Mouse (Mus musculus) right cerebral cortex, postnatal 4 days (tissue): ENCODE measurements around the gene Iffo1.

Source experiments
- DNase-seq: peaks from one replicate; pipeline ENCODE4 v3.0.0-alpha.2; 2022

The Iffo1 gene

DNA sequence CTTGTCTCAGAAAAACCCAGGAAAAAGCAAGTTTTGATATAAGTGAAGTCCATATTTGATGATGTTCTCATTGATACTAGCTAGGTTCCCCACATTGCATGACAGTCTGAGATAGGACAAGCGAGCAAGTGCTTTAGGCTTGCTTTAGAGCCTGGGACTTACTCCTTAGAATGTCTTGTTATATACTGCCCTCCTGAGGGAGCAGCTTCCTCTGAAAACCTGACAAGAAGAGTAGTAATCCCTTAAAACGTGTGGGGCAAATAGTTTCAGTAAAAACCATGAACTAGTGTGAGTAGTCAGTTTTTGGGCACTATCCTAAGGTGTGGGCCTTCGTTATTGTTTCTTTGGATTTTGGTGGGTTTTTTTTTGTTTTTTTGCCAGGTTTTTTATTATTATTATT is 1.9 kb upstream of the Iffo1 start:
- DNase-seq: no peak

DNA sequence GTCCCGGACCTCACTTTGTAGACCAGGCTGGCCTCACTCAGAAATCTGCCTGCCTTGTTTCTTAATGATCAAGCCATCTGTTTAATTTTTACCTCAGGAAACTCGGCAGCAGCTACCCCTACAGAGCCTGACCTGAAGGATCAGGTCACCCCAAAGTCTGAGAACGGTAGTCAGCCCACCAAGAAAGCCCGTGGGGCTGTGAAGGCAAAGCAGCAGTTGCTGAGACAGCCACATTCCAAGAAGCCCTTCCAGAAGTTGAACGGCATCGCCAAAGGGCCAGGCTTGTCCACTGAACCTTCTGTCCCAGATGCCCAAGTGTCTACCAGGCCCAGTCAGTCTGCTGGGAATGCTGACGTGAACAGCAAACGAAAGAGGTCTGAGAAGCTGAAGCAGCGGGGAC is 1.1 kb upstream of the Iffo1 start:
- no peak for DNase-seq

DNA sequence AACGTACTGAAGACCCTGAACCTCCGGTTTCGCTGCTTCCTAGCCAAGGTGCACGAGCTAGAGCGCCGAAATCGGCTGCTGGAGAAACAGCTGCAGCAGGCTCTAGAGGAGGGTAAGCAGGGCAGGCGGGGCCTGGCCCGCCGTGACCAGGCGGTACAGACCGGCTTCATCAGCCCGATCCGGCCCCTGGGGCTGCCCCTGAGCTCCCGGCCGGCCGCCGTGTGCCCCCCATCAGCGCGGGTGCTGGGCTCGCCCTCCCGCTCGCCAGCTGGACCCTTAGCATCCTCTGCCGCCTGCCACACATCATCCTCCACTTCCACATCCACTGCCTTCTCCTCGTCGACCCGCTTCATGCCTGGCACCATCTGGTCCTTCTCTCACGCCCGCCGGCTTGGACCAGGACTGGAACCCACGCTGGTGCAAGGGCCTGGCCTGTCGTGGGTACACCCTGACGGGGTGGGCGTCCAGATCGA is 474 bp downstream of the Iffo1 start:
- peak; percentile 34 for DNase-seq

DNA sequence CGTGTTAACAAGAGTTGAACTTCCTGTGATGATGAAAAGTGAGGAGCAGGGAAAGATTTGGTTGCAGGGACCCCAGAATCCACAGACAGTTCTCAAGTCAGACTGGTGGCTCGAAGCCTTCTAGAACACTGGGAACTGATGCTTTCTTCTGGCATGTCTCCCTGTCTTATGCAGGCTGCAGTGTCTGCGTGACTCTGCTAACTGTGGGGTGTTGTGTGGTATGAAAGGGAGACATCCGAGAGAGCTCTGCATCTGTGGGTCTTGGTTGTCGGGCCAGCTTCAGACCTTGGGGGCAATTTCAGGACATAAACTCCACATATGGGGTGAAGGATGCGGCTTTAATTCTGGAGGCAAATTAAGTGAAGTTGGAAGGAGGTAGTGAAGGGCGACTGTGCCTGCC is 1.1 kb downstream of the Iffo1 start:
- DNase-seq: no peak

DNA sequence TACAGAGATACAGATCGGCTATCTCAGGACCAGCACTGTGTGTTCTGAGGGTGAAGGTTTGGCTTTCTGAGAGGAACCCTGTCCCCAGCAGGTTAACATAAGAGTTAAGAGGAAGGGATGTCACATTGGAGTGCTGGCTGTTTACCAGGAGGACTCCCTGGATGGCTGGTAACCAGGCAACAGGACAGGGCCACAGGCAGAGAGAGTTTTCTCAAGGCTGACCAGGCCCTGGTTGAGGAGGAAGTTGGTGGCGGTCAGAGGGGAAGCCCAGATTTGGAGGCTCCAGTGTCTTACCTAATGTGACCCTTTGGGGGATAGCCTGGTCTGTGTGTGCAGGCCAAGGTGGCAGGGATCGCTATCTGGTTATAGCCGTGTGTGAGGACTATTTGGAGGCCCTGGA is 1.8 kb downstream of the Iffo1 start:
- no peak for DNase-seq

DNA sequence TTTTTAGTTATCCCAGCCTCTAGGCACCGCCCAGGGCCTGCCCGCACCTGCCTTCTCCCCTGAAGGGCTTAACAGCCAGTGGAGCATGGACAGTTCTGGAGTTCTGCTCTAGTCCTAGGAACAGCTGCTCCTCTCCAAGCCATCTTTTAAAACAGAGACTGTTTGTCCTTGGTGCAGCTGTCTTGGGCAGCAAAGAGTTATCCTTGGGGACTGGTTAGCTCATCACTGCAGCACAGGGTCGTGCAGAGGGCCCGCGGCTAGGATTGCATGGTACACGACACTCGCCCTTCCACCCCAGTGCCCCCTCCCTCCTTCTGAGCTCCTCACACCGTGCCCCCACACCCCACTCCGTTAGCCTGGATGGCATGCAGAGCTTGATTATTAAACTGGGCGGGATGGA is 2.3 kb downstream of the Iffo1 start:
- DNase-seq: no peak

GRCm38 (mm10) chr6:125148251-125148925 is 3.3 kb downstream of the Iffo1 start:
- no peak for DNase-seq

DNA sequence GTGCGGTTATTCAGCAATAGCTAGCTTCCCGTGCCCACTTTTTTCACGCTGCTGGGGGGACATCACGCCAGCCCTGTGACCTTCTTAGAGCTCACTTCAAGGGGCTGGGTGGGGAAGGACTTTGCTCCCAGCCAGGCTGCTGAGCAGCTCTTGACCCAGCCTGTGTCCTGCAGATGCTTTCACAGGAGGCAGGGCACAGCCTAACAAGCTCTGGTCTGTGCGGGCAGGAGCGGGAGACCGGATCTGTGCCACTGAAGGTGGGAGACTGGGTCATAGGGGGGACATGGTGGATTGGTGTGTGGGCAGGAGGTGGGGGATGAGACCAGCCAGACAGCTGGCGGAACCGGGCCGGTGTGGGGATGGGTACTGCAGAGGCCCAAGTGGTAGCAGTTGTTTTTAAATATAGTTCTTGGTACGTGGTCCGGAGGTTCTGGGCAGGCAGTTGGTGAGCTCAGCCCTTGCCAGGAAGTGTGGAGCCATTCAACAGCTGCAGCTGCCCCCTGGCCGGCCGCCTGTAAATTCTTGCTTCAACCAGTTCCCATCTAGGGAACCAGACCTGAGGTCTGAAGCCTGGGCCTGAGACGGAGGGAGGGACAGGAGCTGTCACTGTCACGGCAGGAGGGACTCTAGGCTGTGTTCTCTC is 4.0 kb downstream of the Iffo1 start:
- peak; percentile 49 for DNase-seq

DNA sequence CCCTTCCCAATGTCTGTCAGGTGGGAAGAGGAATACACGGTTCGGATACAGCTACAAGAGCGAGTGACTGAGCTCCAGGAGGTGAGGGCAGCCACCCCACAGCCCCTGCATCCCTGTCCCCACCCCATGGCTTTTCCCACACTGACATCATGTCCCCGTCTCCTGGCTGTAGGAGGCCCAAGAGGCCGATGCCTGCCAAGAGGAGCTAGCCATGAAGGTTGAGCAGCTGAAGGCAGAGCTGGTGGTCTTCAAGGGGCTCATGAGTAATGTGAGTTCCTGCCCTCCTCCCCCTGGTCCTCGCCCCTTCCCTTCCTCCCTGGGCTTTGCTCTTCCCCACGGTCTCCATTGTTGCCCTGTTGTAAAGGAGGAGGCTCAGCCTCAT is 4.5 kb downstream of the Iffo1 start:
- no peak for DNase-seq

DNA sequence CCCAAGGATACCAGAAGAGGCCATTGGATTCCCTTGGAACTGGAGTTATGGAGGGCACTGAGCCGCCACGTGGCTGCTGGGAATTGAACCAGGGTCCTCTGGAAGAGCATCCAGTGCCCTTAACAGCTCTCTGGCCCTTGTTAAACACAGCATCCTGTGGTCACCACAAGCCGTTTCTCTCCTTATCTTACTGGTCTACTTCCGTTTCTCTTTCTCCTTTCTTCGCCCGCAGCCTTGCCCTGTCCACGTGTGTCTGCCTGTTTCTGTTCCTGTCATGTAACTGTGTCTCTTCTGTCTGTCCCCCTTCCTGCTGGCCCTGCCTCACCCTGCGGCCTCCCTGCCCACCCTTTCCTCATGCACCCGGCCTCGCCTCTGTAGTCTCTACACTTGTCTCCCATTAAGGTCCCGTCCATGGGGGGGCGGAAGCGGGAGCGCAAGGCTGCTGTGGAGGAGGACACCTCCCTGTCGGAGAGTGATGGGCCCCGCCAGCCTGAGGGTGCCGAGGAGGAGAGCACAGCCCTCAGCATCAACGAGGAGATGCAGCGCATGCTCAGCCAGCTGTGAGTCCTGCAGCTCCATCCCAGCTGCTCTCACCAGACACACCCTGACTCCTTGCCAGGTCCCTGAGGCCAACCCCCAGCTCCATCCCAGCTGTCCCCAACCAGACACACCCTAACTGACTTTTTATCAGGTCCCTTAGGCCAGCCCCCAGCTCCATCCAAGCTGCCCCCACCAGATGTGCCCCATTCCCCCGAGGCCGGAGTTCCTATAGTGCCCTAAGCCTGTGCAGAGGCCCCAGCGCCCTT is 7.4 kb downstream of the Iffo1 start:
- no peak for DNase-seq

- no peak for DNase-seq
Observed at GRCm38 (mm10) chr6:125153018-125153389, 8.0 kb downstream of the Iffo1 start.

- no peak for DNase-seq
Observed at GRCm38 (mm10) chr6:125153682-125154081, 8.6 kb downstream of the Iffo1 start.

- DNase-seq: no peak
Observed at GRCm38 (mm10) chr6:125154550-125154949, 9.5 kb downstream of the Iffo1 start.

DNA sequence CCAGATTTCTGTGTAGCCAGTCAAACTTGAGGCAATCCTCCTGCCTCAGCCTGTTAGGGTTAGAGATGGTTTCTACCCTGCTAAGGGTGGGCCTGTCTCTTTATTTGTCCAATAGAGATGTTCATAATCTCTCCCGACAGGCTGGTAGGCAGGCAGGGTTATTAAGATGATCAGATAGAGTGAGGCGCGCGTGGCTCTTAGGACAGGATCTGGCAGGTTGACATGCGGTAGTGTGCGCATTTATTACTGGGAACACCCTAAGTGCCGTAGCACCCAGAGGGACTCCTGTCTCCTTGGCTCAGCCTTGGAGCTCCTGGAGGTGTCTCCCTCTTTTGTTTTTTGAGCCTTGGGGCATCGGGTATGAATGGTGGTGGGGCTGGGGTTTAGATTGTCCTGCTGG is 10.2 kb downstream of the Iffo1 start:
- no peak for DNase-seq

DNA sequence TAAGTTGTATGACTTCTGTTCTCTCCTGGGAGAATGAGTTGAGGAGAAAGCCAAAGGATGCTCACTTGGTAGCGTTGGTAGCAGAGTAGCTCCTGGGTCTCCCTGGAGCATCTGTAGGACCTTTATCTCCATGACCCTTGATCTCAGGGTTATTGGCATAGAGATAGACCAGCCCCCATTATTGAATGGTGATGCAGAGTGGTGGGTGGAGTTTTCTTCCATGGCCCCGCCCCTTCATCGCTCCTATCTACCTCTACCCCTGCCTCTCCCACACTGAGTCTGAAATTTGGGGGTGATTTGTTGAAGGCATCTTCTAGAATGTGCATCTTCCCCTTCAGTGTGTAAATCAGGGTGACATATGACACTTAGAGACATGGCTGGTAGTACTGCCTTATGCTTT is 11.4 kb downstream of the Iffo1 start:
- no peak for DNase-seq

- no peak for DNase-seq
Observed at GRCm38 (mm10) chr6:125156903-125157614, 12.0 kb downstream of the Iffo1 start.

- no peak for DNase-seq
Observed at GRCm38 (mm10) chr6:125158944-125159492, 14.0 kb downstream of the Iffo1 start.

DNA sequence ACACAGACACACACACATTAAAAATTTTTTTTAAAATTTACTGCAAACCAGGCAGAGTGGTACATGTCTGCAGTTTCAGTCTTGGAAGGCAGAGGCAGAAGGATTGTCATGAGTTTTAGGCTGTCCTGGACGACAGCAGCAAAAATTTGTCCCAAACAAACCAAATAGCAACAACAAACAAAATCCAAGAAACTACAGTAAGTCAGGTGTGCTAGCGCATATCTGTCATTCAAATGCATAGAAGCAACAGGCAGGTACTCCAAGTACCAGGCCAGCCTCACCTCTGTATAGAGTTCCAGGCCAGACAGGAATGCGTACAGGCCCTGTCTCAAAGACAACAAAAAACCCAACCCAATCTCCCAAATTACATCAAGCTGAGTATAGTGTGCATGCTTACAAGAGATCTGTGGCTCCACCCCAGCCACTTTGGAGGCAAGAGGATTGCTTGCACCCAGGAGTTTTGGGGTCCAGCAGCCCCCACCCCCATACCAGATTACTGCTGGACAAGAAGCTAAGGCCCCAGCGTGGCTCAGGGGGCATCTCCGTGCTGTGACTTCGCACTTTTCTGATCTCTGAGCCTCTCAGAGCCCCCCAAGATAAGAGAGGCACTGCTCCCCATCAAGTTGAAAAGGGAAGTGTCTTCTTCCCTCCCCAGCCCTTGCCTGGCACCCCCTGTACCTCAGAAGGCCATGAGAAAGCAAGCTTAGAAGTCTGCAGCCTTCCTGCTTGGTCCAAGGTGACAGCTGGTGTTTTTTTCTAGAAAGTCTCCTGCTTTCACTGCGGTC is 14.9 kb downstream of the Iffo1 start:
- DNase-seq: no peak

DNA sequence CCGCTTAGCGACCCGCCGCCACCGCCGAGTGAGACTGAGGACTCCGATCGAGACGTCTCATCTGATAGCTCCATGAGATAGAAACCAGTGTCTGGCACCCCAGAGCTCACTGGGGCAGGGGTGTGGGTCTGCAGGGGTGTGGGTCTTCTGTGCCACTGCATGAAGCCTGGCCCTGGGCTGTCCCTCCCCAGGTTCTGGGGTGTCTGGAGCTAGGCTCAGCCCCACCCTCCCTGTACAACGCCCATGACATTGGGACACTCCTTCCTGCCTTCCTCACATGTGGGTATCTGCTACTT is 15.5 kb downstream of the Iffo1 start:
- no peak for DNase-seq

- peak; percentile 31 for DNase-seq
Observed at GRCm38 (mm10) chr6:125160854-125161760, 16.1 kb downstream of the Iffo1 start.

- DNase-seq: peak; percentile 81
Observed at GRCm38 (mm10) chr6:125161971-125162370, 16.9 kb downstream of the Iffo1 start.
